Mouse (Mus musculus): ENCODE measurements around the gene Ankmy2. TPM values are rescaled to one million over a fixed set of nuclear protein-coding genes. Genes with fewer than 3 reads are reported as not detected.

Ankmy2 gene
- 10 to 100 TPM; 54.3 to 55.3 TPM for total RNA-seq (2021)
- long read RNA-seq, transcript Ankmy2-201 (10 exons, 2,456 nt) = major isoform, 60 of 65 reads
- long read RNA-seq, partial matches to known transcripts = 0 of 65 reads
- long read RNA-seq, other reads (novel, unspliced or antisense) = 5 of 65 reads

GRCm38 (mm10) chr12:36156637-36157303, at the start of gene Ankmy2:
TSS of gene Ankmy2 (plus strand) at chr12:36157114.
- peak; percentile 86 to 90 for DNase-seq (ENCODE audit: low spot score in 2 of 2)

GRCm38 (mm10) chr12:36108442-36108841, 48.5 kb upstream of the Ankmy2 start:
- DNase-seq (ENCODE audit: low spot score in 2 of 2) = no peak

DNA sequence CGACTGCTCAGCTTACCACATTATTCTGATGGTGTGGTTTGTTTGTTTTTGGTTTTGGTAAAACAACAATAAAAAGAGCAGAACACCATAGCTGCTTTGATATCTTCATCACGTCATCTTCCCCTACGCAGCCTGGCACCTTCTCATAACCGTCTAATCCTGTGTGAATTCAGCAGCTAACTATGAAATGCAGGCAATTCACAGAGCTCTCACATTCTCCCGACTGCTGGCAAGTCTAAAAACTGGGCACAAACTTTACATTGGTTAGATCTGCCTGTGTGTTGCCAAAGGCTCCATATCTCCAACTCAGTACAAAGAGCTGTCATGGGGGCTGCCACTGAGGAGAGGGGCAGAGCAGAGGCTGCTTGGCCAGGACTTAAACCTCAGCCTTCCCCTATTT, 46.5 kb upstream of the Ankmy2 start:
- DNase-seq (ENCODE audit: low spot score in 2 of 2) = no peak

GRCm38 (mm10) chr12:36111110-36111509, 45.8 kb upstream of the Ankmy2 start:
- DNase-seq (ENCODE audit: low spot score in 2 of 2) = peak; percentile 21 to 62

- DNase-seq (ENCODE audit: low spot score in 2 of 2) = peak; percentile 35 to 63
These were observed 44.8 kb upstream of the Ankmy2 start for GRCm38 (mm10) chr12:36112081-36112480.

GRCm38 (mm10) chr12:36117161-36117560, 39.8 kb upstream of the Ankmy2 start:
- no peak for DNase-seq (ENCODE audit: low spot score in 2 of 2)

- no peak for DNase-seq (ENCODE audit: low spot score in 2 of 2)
These were observed 37.7 kb upstream of the Ankmy2 start for GRCm38 (mm10) chr12:36119244-36119643.

DNA sequence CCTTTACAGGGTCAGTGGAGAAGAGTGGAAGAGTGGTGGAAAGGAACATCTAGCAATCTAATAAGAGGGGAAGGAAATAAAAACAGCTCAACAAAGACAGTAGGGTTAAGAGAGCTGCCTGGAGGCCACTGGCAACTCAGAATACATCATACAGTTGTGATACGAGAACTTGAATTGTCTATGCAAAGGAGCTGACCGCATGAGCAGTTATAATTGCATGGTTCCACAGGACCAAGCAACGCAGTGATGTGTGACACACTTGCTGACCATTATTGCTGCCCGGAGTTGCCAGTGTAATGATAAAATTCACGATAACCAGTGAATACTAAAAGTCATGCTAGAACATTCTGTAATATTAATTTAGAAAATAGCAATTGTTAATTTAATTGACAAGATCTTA, 30.9 kb upstream of the Ankmy2 start:
- DNase-seq (ENCODE audit: low spot score in 2 of 2) = no peak

DNA sequence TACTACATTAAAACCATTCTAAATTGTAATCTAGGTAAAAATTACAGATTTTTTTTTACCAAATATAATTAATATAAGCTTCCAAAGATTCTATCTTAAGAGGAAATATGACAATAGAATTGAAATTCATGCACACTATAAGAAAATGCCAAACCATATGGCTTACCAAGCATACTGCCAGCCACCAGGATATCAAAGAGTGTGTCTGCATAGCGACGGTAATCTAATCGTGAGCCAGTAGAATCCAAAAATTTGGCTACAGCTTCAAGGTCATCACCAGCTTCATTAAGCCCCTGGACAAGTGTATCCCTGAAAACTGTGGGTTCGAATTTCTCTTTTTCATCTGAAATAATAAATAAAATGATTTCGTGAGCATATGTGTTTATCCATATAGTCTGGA, 27.1 kb upstream of the Ankmy2 start:
- no peak for DNase-seq (ENCODE audit: low spot score in 2 of 2)

DNA sequence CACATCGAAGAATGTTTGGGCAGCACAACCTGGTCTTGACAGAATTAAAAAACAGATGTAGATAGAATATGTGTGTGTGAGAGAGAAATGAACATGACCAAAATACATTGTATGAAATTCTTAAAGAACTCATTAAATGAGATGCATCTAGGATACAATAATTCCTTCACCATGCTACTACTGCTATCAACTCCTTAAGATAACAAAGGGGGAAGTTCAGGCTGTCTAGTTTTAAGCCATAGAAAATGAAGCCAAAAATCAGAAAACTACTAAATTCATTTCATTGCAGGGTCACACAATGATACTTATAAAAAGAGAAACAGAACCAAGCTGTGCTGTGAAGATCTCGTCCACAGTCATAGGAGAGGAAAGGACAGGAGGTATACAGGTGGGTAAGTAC, 24.7 kb upstream of the Ankmy2 start:
- DNase-seq (ENCODE audit: low spot score in 2 of 2) = no peak

- DNase-seq (ENCODE audit: low spot score in 2 of 2) = no peak
These were observed 24.2 kb upstream of the Ankmy2 start for GRCm38 (mm10) chr12:36132668-36133067.

DNA sequence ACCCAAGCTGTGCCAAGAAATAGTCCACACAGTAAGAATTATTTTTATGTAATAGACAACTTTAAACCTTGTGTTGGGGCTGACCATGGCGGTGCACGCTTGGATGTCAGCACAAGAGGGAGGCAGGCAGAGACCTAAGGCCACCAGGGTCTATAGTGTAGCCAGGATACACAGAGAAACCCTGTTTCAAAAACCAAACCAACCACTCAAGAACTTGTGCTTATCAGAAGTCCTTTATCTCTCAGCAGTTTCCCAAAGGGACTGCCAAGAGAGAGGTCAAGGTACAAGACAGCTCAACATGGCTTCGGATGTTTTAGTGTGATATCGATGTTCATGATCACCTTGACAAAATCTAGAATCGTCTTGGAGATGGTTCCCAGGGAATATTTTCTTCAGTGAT, 23.4 kb upstream of the Ankmy2 start:
- DNase-seq (ENCODE audit: low spot score in 2 of 2) = no peak

DNA sequence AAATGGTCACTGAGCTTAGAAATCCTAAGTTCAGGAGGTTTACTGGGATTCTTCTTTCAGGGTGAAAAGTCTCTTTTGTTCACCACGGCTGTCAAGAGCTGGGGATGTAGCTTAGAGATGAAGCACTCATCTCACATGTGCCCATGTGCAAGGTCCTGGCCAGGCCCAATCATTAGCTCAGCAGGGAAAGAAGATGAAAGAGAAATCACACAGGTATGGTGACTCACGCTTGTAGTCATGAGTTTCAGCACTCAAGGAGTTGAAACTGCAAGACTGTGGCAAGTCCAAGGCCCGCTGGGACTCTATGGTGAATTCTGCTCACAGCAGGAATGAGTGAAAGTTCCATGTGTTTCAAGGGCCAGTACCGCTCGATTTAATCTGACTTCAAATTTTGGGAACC, 22.8 kb upstream of the Ankmy2 start:
- DNase-seq (ENCODE audit: low spot score in 2 of 2) = no peak

DNA sequence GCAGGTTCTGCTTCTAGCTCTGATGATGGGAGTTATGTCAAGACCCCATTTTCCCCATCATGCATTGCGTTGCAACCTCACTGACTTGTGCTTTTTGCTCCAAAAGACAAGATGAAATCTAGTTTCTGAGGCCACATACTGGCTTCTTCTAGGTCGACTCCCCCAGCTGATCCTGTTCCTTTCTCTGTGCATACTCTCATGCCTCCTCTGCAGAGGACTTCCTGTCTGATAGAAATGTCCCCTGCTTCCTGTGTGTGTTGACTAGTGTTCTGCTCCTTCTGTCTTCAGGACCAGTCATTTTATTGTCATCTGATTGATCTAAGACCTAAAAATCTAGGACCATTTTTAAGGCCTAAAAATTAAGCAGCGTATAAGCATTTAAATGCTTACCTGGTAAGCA, 21.5 kb upstream of the Ankmy2 start:
- DNase-seq (ENCODE audit: low spot score in 2 of 2) = no peak

GRCm38 (mm10) chr12:36136285-36136684, 20.6 kb upstream of the Ankmy2 start:
- DNase-seq (ENCODE audit: low spot score in 2 of 2) = no peak

DNA sequence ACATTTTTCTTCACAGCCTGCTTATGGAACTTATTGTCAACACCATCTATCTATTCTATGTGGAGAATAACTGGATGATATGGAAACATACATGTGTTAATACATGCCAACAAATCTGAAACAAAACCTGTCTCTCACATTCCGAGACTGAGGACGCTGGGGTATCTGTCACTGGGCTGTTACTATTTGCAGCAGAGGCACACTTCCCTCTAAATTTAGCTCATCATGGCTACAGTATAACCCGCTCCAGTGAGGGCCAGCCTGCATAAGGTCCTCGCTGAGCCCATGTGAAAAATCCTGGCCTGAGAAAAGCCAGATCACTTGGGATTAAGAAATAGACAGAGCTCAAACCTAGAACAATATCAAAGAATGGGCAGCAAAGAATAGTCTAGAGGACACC, 19.7 kb upstream of the Ankmy2 start:
- DNase-seq (ENCODE audit: low spot score in 2 of 2) = no peak

GRCm38 (mm10) chr12:36140401-36140800, 16.5 kb upstream of the Ankmy2 start:
- peak in 1 of 2 experiments; percentile 36 for DNase-seq (ENCODE audit: low spot score in 2 of 2)

GRCm38 (mm10) chr12:36146230-36147011, 10.5 kb upstream of the Ankmy2 start:
- no peak for DNase-seq (ENCODE audit: low spot score in 2 of 2)

GRCm38 (mm10) chr12:36150265-36150664, 6.6 kb upstream of the Ankmy2 start:
- DNase-seq (ENCODE audit: low spot score in 2 of 2) = peak in 1 of 2 experiments; percentile 31

DNA sequence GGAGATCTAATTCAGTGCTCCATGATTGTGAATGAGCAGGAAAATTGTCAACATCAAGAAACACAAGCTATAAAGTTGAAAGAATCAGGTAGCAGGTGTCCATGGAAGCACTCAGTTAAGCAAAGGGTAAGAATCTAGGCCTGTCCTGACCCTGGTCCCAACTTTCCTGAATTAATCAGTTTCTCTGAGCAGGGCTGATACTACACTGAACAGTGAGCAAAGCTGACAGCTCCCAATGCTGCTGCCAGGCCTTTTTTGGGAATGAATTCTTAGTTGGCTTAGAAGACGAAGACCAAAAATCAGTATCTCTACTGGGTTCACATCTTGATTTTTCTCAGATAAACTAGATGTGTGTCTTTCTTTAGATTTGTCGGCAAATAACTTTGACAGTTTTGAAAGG, 6.2 kb upstream of the Ankmy2 start:
- DNase-seq (ENCODE audit: low spot score in 2 of 2) = no peak

GRCm38 (mm10) chr12:36155141-36155641, 1.7 kb upstream of the Ankmy2 start:
- peak in 1 of 2 experiments; percentile 44 for DNase-seq (ENCODE audit: low spot score in 2 of 2)

DNA sequence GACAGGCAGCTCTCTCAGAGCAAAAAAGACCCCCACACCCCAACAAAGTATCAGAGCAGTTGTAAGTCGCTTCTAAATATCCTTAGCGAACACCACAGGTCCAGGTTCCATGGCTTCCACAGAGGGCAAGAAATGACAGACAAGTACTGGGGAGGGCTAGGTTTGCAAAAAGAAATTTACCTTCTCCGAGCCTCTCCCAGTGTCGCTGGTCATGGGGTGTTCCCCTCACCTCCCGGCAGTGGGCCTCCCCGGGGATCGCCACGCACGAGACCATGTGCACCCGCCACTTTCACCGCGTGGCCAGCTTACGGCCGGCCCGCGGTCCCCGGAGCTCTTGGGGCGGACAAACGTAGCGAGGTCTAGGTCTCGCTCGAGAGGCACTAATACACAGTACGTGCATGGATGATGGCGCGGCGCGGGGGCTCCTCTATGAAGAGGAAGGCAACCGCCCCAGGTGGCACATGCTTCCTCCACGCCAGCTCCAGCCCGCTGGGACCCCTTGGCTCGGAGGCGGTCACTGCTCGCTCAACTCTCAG, 745 bp upstream of the Ankmy2 start:
- DNase-seq (ENCODE audit: low spot score in 2 of 2) = peak; percentile 13 to 31

Measured in layer of hippocampus, adult 18-20 months (tissue).